Mouse (Mus musculus): ENCODE measurements around the gene Bysl. TPM values are rescaled to one million over a fixed set of nuclear protein-coding genes. Genes with fewer than 3 reads are reported as not detected.
A peak's percentile ranks its signal among the peaks of the same experiment; 100 is the strongest.

The Bysl gene
- polyA plus RNA-seq, 1 experiment from 2014 or later = 7.7 TPM

- WGBS = 16% methylated on average over 6 of the region's 6 CpGs
- H3K4me1 ChIP-seq (replicated peaks; ENCODE audit: control insufficient read depth, insufficient read depth, low read length) = peaks cover 12% of the 10 kb centered on the region
- H3K4me2 ChIP-seq (replicated peaks; ENCODE audit: low read depth) = peak overlapping the region; percentile 89
- no peak for TF ChIP-seq CTCF (IDR thresholded peaks at IDR 0.05; ENCODE audit: low read depth)
- H3K4me3 ChIP-seq (ENCODE audit: low read depth, low read length) = peak overlapping the region; percentile 78
- H3K27me3 ChIP-seq (replicated peaks; ENCODE audit: control insufficient read depth, insufficient read depth, low read length) = no peaks in the 10 kb centered on the region
- peaks cover 32% of the 10 kb centered on the region; the same call in 1 of the 2 replicates for H3K36me3 ChIP-seq (ENCODE audit: control insufficient read depth, insufficient read depth)
- no peaks in the 10 kb centered on the region for H3K9me3 ChIP-seq (ENCODE audit: control insufficient read depth)
- peak overlapping the region; percentile 92 for H3K27ac ChIP-seq (ENCODE audit: low read depth, low read length)
- peak overlapping the region; percentile 77 for H3K9ac ChIP-seq (ENCODE audit: low read depth, low read length)
- ATAC-seq = no peak
Measured at GRCm38 (mm10) chr17:47596162-47596838, 15.0 kb downstream of the Bysl start.

- Histone ChIP-seq H3K9me3 (ENCODE audit: control insufficient read depth) (no peaks in the 10 kb centered on the region), H3K27ac (ENCODE audit: low read depth, low read length) (peak overlapping the region; percentile 92), H3K36me3 (ENCODE audit: control insufficient read depth, insufficient read depth) (peaks cover 29% of the 10 kb centered on the region; the same call in 1 of the 2 replicates), H3K4me3 (ENCODE audit: low read depth, low read length) (peak overlapping the region; percentile 78), H3K9ac (ENCODE audit: low read depth, low read length) (peak overlapping the region; percentile 77), H3K27me3 (replicated peaks; ENCODE audit: control insufficient read depth, insufficient read depth, low read length) (no peaks in the 10 kb centered on the region), H3K4me2 (replicated peaks; ENCODE audit: low read depth) (peak overlapping the region; percentile 89), H3K4me1 (replicated peaks; ENCODE audit: control insufficient read depth, insufficient read depth, low read length) (peaks cover 12% of the 10 kb centered on the region)
- peak; percentile 71 for ATAC-seq
- TF ChIP-seq CTCF (IDR thresholded peaks at IDR 0.05; ENCODE audit: low read depth) = no peak
- under 1% methylated on average over 21 of the region's 21 CpGs for WGBS
Measured at GRCm38 (mm10) chr17:47595248-47596161, 15.8 kb downstream of the Bysl start.

- Histone ChIP-seq H3K4me2 (replicated peaks; ENCODE audit: low read depth) (peak overlapping the region; percentile 89), H3K36me3 (ENCODE audit: control insufficient read depth, insufficient read depth) (peaks cover 23% of the 10 kb centered on the region; the same call in 1 of the 2 replicates), H3K27me3 (replicated peaks; ENCODE audit: control insufficient read depth, insufficient read depth, low read length) (no peaks in the 10 kb centered on the region), H3K27ac (ENCODE audit: low read depth, low read length) (peak overlapping the region; percentile 92), H3K4me1 (replicated peaks; ENCODE audit: control insufficient read depth, insufficient read depth, low read length) (peaks cover 12% of the 10 kb centered on the region), H3K9ac (ENCODE audit: low read depth, low read length) (peak overlapping the region; percentile 77; the same call in 1 of the 2 replicates), H3K4me3 (ENCODE audit: low read depth, low read length) (peak overlapping the region; percentile 78), H3K9me3 (ENCODE audit: control insufficient read depth) (no peaks in the 10 kb centered on the region)
- no peak for ATAC-seq
- TF ChIP-seq CTCF (IDR thresholded peaks at IDR 0.05; ENCODE audit: low read depth) = no peak
- 2% methylated on average over 7 of the region's 9 CpGs for WGBS
Measured at GRCm38 (mm10) chr17:47594969-47595247, 16.4 kb downstream of the Bysl start.

- H3K36me3 ChIP-seq (ENCODE audit: control insufficient read depth, insufficient read depth) = peaks cover 18% of the 10 kb centered on the region; the same call in 1 of the 2 replicates
- H3K27ac ChIP-seq (ENCODE audit: low read depth, low read length) = peak overlapping the region; percentile 92
- peak; percentile 13; the same call in 1 of the 2 replicates for TF ChIP-seq CTCF (IDR thresholded peaks at IDR 0.05; ENCODE audit: low read depth)
- peaks cover 12% of the 10 kb centered on the region for H3K4me1 ChIP-seq (replicated peaks; ENCODE audit: control insufficient read depth, insufficient read depth, low read length)
- H3K9me3 ChIP-seq (ENCODE audit: control insufficient read depth) = no peaks in the 10 kb centered on the region
- H3K4me2 ChIP-seq (replicated peaks; ENCODE audit: low read depth) = peak overlapping the region; percentile 89
- H3K4me3 ChIP-seq (ENCODE audit: low read depth, low read length) = peak overlapping the region; percentile 78
- ATAC-seq = no peak
- under 1% methylated on average over 40 of the region's 43 CpGs for WGBS
- no peaks in the 10 kb centered on the region for H3K27me3 ChIP-seq (replicated peaks; ENCODE audit: control insufficient read depth, insufficient read depth, low read length)
- H3K9ac ChIP-seq (ENCODE audit: low read depth, low read length) = peak overlapping the region; percentile 77
Measured at GRCm38 (mm10) chr17:47594183-47594968, 16.9 kb downstream of the Bysl start.

- no peak; the same call in 1 of the 2 replicates for ATAC-seq
- peaks cover 12% of the 10 kb centered on the region for H3K4me1 ChIP-seq (replicated peaks; ENCODE audit: control insufficient read depth, insufficient read depth, low read length)
- WGBS = 0% methylated on average over 13 of the region's 13 CpGs
- peak overlapping the region; percentile 92 for H3K27ac ChIP-seq (ENCODE audit: low read depth, low read length)
- no peaks in the 10 kb centered on the region for H3K27me3 ChIP-seq (replicated peaks; ENCODE audit: control insufficient read depth, insufficient read depth, low read length)
- 0 out of 2 replicates have a peak, but pooled peaks cover 12% of the 10 kb centered on the region for H3K36me3 ChIP-seq (ENCODE audit: control insufficient read depth, insufficient read depth)
- H3K9me3 ChIP-seq (ENCODE audit: control insufficient read depth) = no peaks in the 10 kb centered on the region
- peak overlapping the region; percentile 78 for H3K4me3 ChIP-seq (ENCODE audit: low read depth, low read length)
- TF ChIP-seq CTCF (IDR thresholded peaks at IDR 0.05; ENCODE audit: low read depth) = no peak
- H3K4me2 ChIP-seq (replicated peaks; ENCODE audit: low read depth) = peak overlapping the region; percentile 89
- H3K9ac ChIP-seq (ENCODE audit: low read depth, low read length) = peak overlapping the region; percentile 77
Measured at GRCm38 (mm10) chr17:47593854-47594182, 17.5 kb downstream of the Bysl start.
